In the genomic region with DNA sequence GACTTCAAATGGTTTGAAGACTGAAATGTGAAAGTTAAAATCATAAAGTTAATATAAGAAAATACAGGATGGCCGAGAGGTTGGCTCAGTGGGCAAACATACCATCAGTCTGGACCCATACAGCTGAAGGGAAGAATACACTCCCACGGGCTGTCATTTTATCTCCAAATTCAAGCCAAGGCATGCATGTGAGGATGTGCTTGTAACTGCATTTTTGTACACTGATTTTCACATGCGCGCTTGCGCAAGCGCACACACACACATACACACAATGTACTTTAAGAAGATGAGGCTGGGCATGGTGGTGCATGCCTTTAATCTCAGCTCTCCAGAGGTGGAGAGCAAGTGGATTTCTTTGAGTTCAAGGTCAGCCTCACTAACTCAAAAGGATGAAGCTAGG, we compare ENCODE assay signal across 25 mouse cellular contexts. TPM values are rescaled to one million over a fixed set of nuclear protein-coding genes. Genes with fewer than 3 reads are reported as not detected.
DNase-seq lines count a peak whose midpoint lies in the region; ATAC-seq lines count a peak whose summit lies in the region.
"Had no signal": no experiment of that assay in that cellular context is flagged by ENCODE, and none has a peak within 500 bp of the region (broad histone marks: within the 10 kb centered on the region; RNA-seq: fewer than 3 reads in every experiment).

No protein-coding gene starts in this region.

- no peak overlapping the region for H3K9ac ChIP-seq in kidney, embryonic 16.5 days (replicated peaks; ENCODE audit: low read length)
- H3K9ac ChIP-seq in lung, embryonic 15.5 days, result no peak overlapping the region
- H3K9ac ChIP-seq in stomach, embryonic 14.5 days (replicated peaks; ENCODE audit: low read depth, low read length), result no peak overlapping the region
- H3K9ac ChIP-seq: hindbrain, embryonic 12.5 days; midbrain, embryonic 15.5 days; neural tube, embryonic 12.5 days had no signal

- no peak for DNase-seq in kidney, postnatal 4 days
- no peak for DNase-seq in lung, postnatal 4 days
- DNase-seq in spleen, adult 18-20 months, result no peak
- DNase-seq in heart, adult 8-10 months (ENCODE audit: low spot score), result no peak
- DNase-seq: adrenal gland, adult 2 months; cerebellum, adult 11-12 months; cerebellum, postnatal 10 days; gastrocnemius, adult 2 months; heart, adult 11 months; liver; lung, adult 2 months; right cerebral cortex, postnatal 14 days; thymus, adult 2 months had no signal

- H3K9me3 ChIP-seq in kidney, embryonic 16.5 days (ENCODE audit: low read length), result no peaks in the 10 kb centered on the region
- H3K9me3 ChIP-seq in lung, embryonic 15.5 days, result no peaks in the 10 kb centered on the region
- no peaks in the 10 kb centered on the region for H3K9me3 ChIP-seq in stomach, embryonic 14.5 days (ENCODE audit: control insufficient read depth, low read depth, low read length)
- H3K9me3 ChIP-seq: G1E; hindbrain, embryonic 12.5 days; midbrain, embryonic 15.5 days; neural tube, embryonic 12.5 days had no signal

- H3K4me1 ChIP-seq in kidney, embryonic 16.5 days (ENCODE audit: insufficient read depth, low read length), result no peaks in the 10 kb centered on the region
- no peaks in the 10 kb centered on the region for H3K4me1 ChIP-seq in lung, embryonic 15.5 days
- H3K4me1 ChIP-seq in stomach, embryonic 14.5 days (ENCODE audit: control insufficient read depth, insufficient read depth, low read length), result no peaks in the 10 kb centered on the region
- H3K4me1 ChIP-seq: hindbrain, embryonic 12.5 days; midbrain, embryonic 15.5 days; neural tube, embryonic 12.5 days had no signal

- 90% methylated on average over 6 of the region's 6 CpGs for WGBS in kidney, embryonic 16.5 days
- WGBS in lung, embryonic 15.5 days, result 89% methylated on average over 6 of the region's 6 CpGs
- WGBS in stomach, embryonic 14.5 days, result 80% methylated on average over 6 of the region's 6 CpGs

- no peak overlapping the region for H3K4me3 ChIP-seq in kidney, embryonic 16.5 days (ENCODE audit: low read length)
- no peak overlapping the region for H3K4me3 ChIP-seq in lung, embryonic 15.5 days
- no peak overlapping the region for H3K4me3 ChIP-seq in stomach, embryonic 14.5 days (ENCODE audit: low read depth, low read length)
- H3K4me3 ChIP-seq: gastrocnemius, adult 2 months; hindbrain, embryonic 12.5 days; left cerebral cortex, adult 2 months; midbrain, embryonic 15.5 days; neural tube, embryonic 12.5 days had no signal

- H3K36me3 ChIP-seq in kidney, embryonic 16.5 days (ENCODE audit: insufficient read depth, low read length), result peaks cover 33% of the 10 kb centered on the region
- peaks cover 36% of the 10 kb centered on the region for H3K36me3 ChIP-seq in lung, embryonic 15.5 days
- peaks cover 32% of the 10 kb centered on the region for H3K36me3 ChIP-seq in stomach, embryonic 14.5 days (ENCODE audit: control insufficient read depth, insufficient read depth, low read length)

- no peaks in the 10 kb centered on the region for H3K27me3 ChIP-seq in kidney, embryonic 16.5 days (ENCODE audit: insufficient read depth, low read length)
- no peaks in the 10 kb centered on the region for H3K27me3 ChIP-seq in lung, embryonic 15.5 days
- H3K27me3 ChIP-seq in stomach, embryonic 14.5 days (ENCODE audit: control insufficient read depth, insufficient read depth, low read length), result no peaks in the 10 kb centered on the region
- H3K27me3 ChIP-seq: CH12.LX; hindbrain, embryonic 12.5 days; midbrain, embryonic 15.5 days; neural tube, embryonic 12.5 days; Patski had no signal

- H3K4me2 ChIP-seq in kidney, embryonic 16.5 days (replicated peaks; ENCODE audit: low read depth, low read length), result no peak overlapping the region
- H3K4me2 ChIP-seq in lung, embryonic 15.5 days, result no peak overlapping the region
- no peak overlapping the region for H3K4me2 ChIP-seq in stomach, embryonic 14.5 days (replicated peaks; ENCODE audit: low read depth, low read length)
- H3K4me2 ChIP-seq: hindbrain, embryonic 12.5 days; midbrain, embryonic 15.5 days; neural tube, embryonic 12.5 days had no signal

- peak overlapping the region; percentile 26 for H3K27ac ChIP-seq in kidney, embryonic 16.5 days (ENCODE audit: low read length)
- 0 out of 2 replicates have a peak overlapping the region, but pooled peaks have one; percentile 1 for H3K27ac ChIP-seq in lung, embryonic 15.5 days
- peak overlapping the region; percentile 81 for H3K27ac ChIP-seq in stomach, embryonic 14.5 days (ENCODE audit: low read length)
- H3K27ac ChIP-seq: gastrocnemius, adult 2 months; hindbrain, embryonic 12.5 days; left cerebral cortex, adult 2 months; macrophage; midbrain, embryonic 15.5 days; neural tube, embryonic 12.5 days had no signal

- ATAC-seq in kidney, embryonic 16.5 days (ENCODE audit: low FRiP score, low TSS enrichment), result no peak
- no peak for ATAC-seq in lung, embryonic 15.5 days (ENCODE audit: borderline replicate concordance, extremely low read depth, low FRiP score, low TSS enrichment)
- no peak for ATAC-seq in stomach, embryonic 14.5 days (ENCODE audit: insufficient number of reproducible peaks, insufficient read depth, low FRiP score, low read depth)
- ATAC-seq: forebrain, embryonic 14.5 days; midbrain, embryonic 15.5 days; Patski had no signal

RNA-seq across cellular contexts. Expression of a gene that starts 8.2 kb away (rescaled TPM):
- 21.0 and 22.2 TPM in 2 replicates for polyA plus RNA-seq in kidney, embryonic 16.5 days (2015; fragmentation: Nextera tagmentation; extraction: Ambion mirVana)
- polyA plus RNA-seq in lung, embryonic 15.5 days (2015; fragmentation: Nextera tagmentation; extraction: Ambion mirVana), result 23.3 and 24.2 TPM in 2 replicates
- 18.8 and 22.8 TPM in 2 replicates for polyA plus RNA-seq in stomach, embryonic 14.5 days (2014; fragmentation: Nextera tagmentation; extraction: Ambion mirVana)
- total RNA-seq in heart, adult 8-10 months (2022), result 1 to 10 TPM; 2.5 to 4.7 (median 4.1) TPM

RNA-seq across cellular contexts. Expression of a gene that starts 33.3 kb away (rescaled TPM):
- 23.7 and 32.8 TPM in 2 replicates for polyA plus RNA-seq in kidney, embryonic 16.5 days (2015; fragmentation: Nextera tagmentation; extraction: Ambion mirVana)
- 17.6 and 18.7 TPM in 2 replicates for polyA plus RNA-seq in lung, embryonic 15.5 days (2015; fragmentation: Nextera tagmentation; extraction: Ambion mirVana)
- polyA plus RNA-seq in stomach, embryonic 14.5 days (2014; fragmentation: Nextera tagmentation; extraction: Ambion mirVana), result 26.3 and 27.5 TPM in 2 replicates
- 10 to 100 TPM; 20.7 to 23.9 (median 23.1) TPM for total RNA-seq in heart, adult 8-10 months (2022)

RNA-seq across cellular contexts. Expression of a gene that starts 54.7 kb away (rescaled TPM):
- 20.4 and 21.2 TPM in 2 replicates for polyA plus RNA-seq in kidney, embryonic 16.5 days (2015; fragmentation: Nextera tagmentation; extraction: Ambion mirVana)
- polyA plus RNA-seq in lung, embryonic 15.5 days (2015; fragmentation: Nextera tagmentation; extraction: Ambion mirVana), result 11.9 and 12.7 TPM in 2 replicates
- polyA plus RNA-seq in stomach, embryonic 14.5 days (2014; fragmentation: Nextera tagmentation; extraction: Ambion mirVana), result 9.6 and 10.1 TPM in 2 replicates
- 1 to 10 TPM; 2.6 to 3.6 (median 3.0) TPM for total RNA-seq in heart, adult 8-10 months (2022)

Comparison
In these comparisons a context has a peak if more than half of its experiments do, and no peak if none do; other contexts are left out.
1. H3K27ac ChIP-seq: peak in every context shown above with its lines; median percentile 81 in stomach, embryonic 14.5 days; 26 in kidney, embryonic 16.5 days; 1 in lung, embryonic 15.5 days.